Mouse (Mus musculus): ENCODE data around the gene Lst1. TPM values are rescaled to one million over a fixed set of nuclear protein-coding genes. Genes with fewer than 3 reads are reported as not detected.
A peak's percentile ranks its signal among the peaks of the same experiment; 100 is the strongest.

Lst1 gene
- total and polyA plus RNA-seq, 3 experiments = 2.9 to 8.5 (median 8.4) TPM

- Histone ChIP-seq H3K79me2 (replicated peaks; ENCODE audit: control insufficient read depth, extremely low read depth, insufficient read depth, poor library complexity, severe bottlenecking) (peaks cover 59% of the 10 kb centered on the region), H3K4me1 (ENCODE audit: control insufficient read depth in 1 of 2, insufficient read depth in 2 of 2) (peaks cover 6 to 38% of the 10 kb centered on the region in 2 experiments), H3K27me3 (replicated peaks) (no peaks in the 10 kb centered on the region), H3K27ac (ENCODE audit: insufficient read depth, low read depth) (peak overlapping the region; percentile 35; the same call in 1 of the 2 replicates), H3K9ac (ENCODE audit: insufficient read depth, low read depth) (peak overlapping the region; percentile 95), H3K9me3 (replicated peaks; ENCODE audit: low read length) (no peaks in the 10 kb centered on the region), H3K4me3 (replicated peaks in 1 of 3; ENCODE audit: low read depth in 2 of 3, low read length in 2 of 3, poor library complexity in 1 of 3) (peak overlapping the region; percentile 88 to 97 (median 92)), H3K4me2 (ENCODE audit: insufficient read depth, low read depth, poor library complexity, severe bottlenecking) (peak overlapping the region; percentile 76; the same call in 1 of the 2 replicates), H3K36me3 (replicated peaks in 1 of 2; ENCODE audit: control insufficient read depth in 1 of 2, insufficient read depth in 1 of 2, low read length in 1 of 2) (peaks cover 29 to 44% of the 10 kb centered on the region in 2 experiments)
- DNase-seq (ENCODE audit: extremely low read depth) = no peak
- in situ Hi-C loops (cut with MboI; ENCODE audit: low pct_ligation_motif_present, low pct_unique_long_range_greater_than_20kb, low sequenced_read_pairs) (no loop called here), dilution Hi-C loops (cut with MboI; ENCODE audit: extremely low pct_ligation_motif_present, extremely low pct_unique_long_range_greater_than_20kb, low sequenced_read_pairs) (no loop called here)
- TF ChIP-seq TBP (conservative IDR thresholded peaks at IDR 0.05; ENCODE audit: low read depth, low read length) (no peak), MXI1 (IDR thresholded peaks at IDR 0.05; ENCODE audit: low read depth, low read length) (no peak), POLR2AphosphoS2 (IDR thresholded peaks at IDR 0.05; ENCODE audit: low read depth, low read length) (no peak), UBTF (IDR thresholded peaks at IDR 0.05; ENCODE audit: low read depth, low read length) (no peak; the same call in 1 of the 2 replicates)
These were observed 24.0 kb downstream of the Lst1 start for GRCm38 (mm10) chr17:35164218-35164567.

GRCm38 (mm10) chr17:35163326-35164081, 24.7 kb downstream of the Lst1 start:
- peaks cover 6 to 35% of the 10 kb centered on the region in 2 experiments for H3K4me1 ChIP-seq (ENCODE audit: control insufficient read depth in 1 of 2, insufficient read depth in 2 of 2)
- peak overlapping the region; percentile 95 for H3K9ac ChIP-seq (ENCODE audit: insufficient read depth, low read depth)
- peak overlapping the region; percentile 76 for H3K4me2 ChIP-seq (ENCODE audit: insufficient read depth, low read depth, poor library complexity, severe bottlenecking)
- no peak for DNase-seq (ENCODE audit: extremely low read depth)
- in situ Hi-C loops (cut with MboI; ENCODE audit: low pct_ligation_motif_present, low pct_unique_long_range_greater_than_20kb, low sequenced_read_pairs) = no loop called here
- dilution Hi-C loops (cut with MboI; ENCODE audit: extremely low pct_ligation_motif_present, extremely low pct_unique_long_range_greater_than_20kb, low sequenced_read_pairs) = no loop called here
- peaks cover 65% of the 10 kb centered on the region for H3K79me2 ChIP-seq (replicated peaks; ENCODE audit: control insufficient read depth, extremely low read depth, insufficient read depth, poor library complexity, severe bottlenecking)
- TF ChIP-seq SIN3A (IDR thresholded peaks at IDR 0.05; ENCODE audit: low read length) (peak; percentile 42; the same call in 1 of the 2 replicates), CHD1 (IDR thresholded peaks at IDR 0.05; ENCODE audit: low read depth, low read length) (0 out of 2 replicates have a peak, but pooled peaks have one; percentile 42), MEF2A (IDR thresholded peaks at IDR 0.05; ENCODE audit: borderline replicate concordance, low read depth, low read length) (no peak)
- H3K4me3 ChIP-seq (replicated peaks in 1 of 3; ENCODE audit: low read depth in 2 of 3, low read length in 2 of 3, poor library complexity in 1 of 3) = peak overlapping the region; percentile 88 to 97 (median 92)
- peaks cover 35 to 51% of the 10 kb centered on the region in 2 experiments for H3K36me3 ChIP-seq (replicated peaks in 1 of 2; ENCODE audit: control insufficient read depth in 1 of 2, insufficient read depth in 1 of 2, low read length in 1 of 2)
- no peaks in the 10 kb centered on the region for H3K27me3 ChIP-seq (replicated peaks)
- no peaks in the 10 kb centered on the region for H3K9me3 ChIP-seq (replicated peaks; ENCODE audit: low read length)
- H3K27ac ChIP-seq (ENCODE audit: insufficient read depth, low read depth) = no peak overlapping the region

- Histone ChIP-seq H3K4me1 (ENCODE audit: control insufficient read depth in 1 of 2, insufficient read depth in 2 of 2) (peaks cover 6 to 35% of the 10 kb centered on the region in 2 experiments), H3K4me3 (replicated peaks in 1 of 3; ENCODE audit: low read depth in 2 of 3, low read length in 2 of 3, poor library complexity in 1 of 3) (peak overlapping the region; percentile 88 to 97 (median 92)), H3K27ac (ENCODE audit: insufficient read depth, low read depth) (no peak overlapping the region), H3K36me3 (replicated peaks in 1 of 2; ENCODE audit: control insufficient read depth in 1 of 2, insufficient read depth in 1 of 2, low read length in 1 of 2) (peaks cover 43 to 56% of the 10 kb centered on the region in 2 experiments), H3K4me2 (ENCODE audit: insufficient read depth, low read depth, poor library complexity, severe bottlenecking) (peak overlapping the region; percentile 76), H3K27me3 (replicated peaks) (no peaks in the 10 kb centered on the region), H3K79me2 (replicated peaks; ENCODE audit: control insufficient read depth, extremely low read depth, insufficient read depth, poor library complexity, severe bottlenecking) (peaks cover 68% of the 10 kb centered on the region), H3K9ac (ENCODE audit: insufficient read depth, low read depth) (peak overlapping the region; percentile 95), H3K9me3 (replicated peaks; ENCODE audit: low read length) (no peaks in the 10 kb centered on the region)
- DNase-seq (ENCODE audit: extremely low read depth) = no peak
- no peak for TF ChIP-seq ZKSCAN1 (IDR thresholded peaks at IDR 0.05; ENCODE audit: borderline replicate concordance, low read depth, low read length)
- TF ChIP-seq NELFE (IDR thresholded peaks at IDR 0.05; ENCODE audit: low read depth, low read length) = no peak
- no peak for TF ChIP-seq ZMIZ1 (IDR thresholded peaks at IDR 0.05; ENCODE audit: low read depth, low read length)
- no peak for TF ChIP-seq MAZ (IDR thresholded peaks at IDR 0.05; ENCODE audit: low read depth, low read length)
- TF ChIP-seq SMC3 (IDR thresholded peaks at IDR 0.05; ENCODE audit: low read depth, low read length) = no peak
- no peak for TF ChIP-seq RCOR1 (conservative IDR thresholded peaks at IDR 0.05; ENCODE audit: low read depth, low read length)
- in situ Hi-C loops (cut with MboI; ENCODE audit: low pct_ligation_motif_present, low pct_unique_long_range_greater_than_20kb, low sequenced_read_pairs) = no loop called here
- dilution Hi-C loops (cut with MboI; ENCODE audit: extremely low pct_ligation_motif_present, extremely low pct_unique_long_range_greater_than_20kb, low sequenced_read_pairs) = no loop called here
These were observed 25.5 kb downstream of the Lst1 start for GRCm38 (mm10) chr17:35162730-35163129.

Measured in CH12.LX (cell line).